Mouse (Mus musculus): ENCODE data around the gene Rhou.

- no peak for TF ChIP-seq POLR2A (IDR thresholded peaks at IDR 0.05; ENCODE audit: low read depth, low read length)
- TF ChIP-seq CTCF (conservative IDR thresholded peaks at IDR 0.05; ENCODE audit: insufficient read depth, insufficient read length, low read depth, low read length), result no peak
Observed at GRCm38 (mm10) chr8:123630841-123631251, 22.9 kb upstream of the Rhou start.
